Comparison of ENCODE assay signal across 8 mouse cellular contexts in genomic region chr15:8442761-8443160, GRCm38 (mm10). TPM values are rescaled to one million over a fixed set of nuclear protein-coding genes. Genes with fewer than 3 reads are reported as not detected.
A peak's percentile ranks its signal among the peaks of the same experiment; 100 is the strongest.
DNase-seq lines count a peak whose midpoint lies in the region; ATAC-seq and TF ChIP-seq lines count a peak whose summit lies in the region.

No protein-coding gene starts in this region.

- no peaks in the 10 kb centered on the region for H3K9me3 ChIP-seq in kidney, postnatal 0 days (replicated peaks; ENCODE audit: low read length)
- no peaks in the 10 kb centered on the region for H3K9me3 ChIP-seq in heart, embryonic 12.5 days (replicated peaks)
- H3K9me3 ChIP-seq in liver, embryonic 15.5 days (replicated peaks): no peaks in the 10 kb centered on the region
- no peaks in the 10 kb centered on the region for H3K9me3 ChIP-seq in stomach, postnatal 0 days (ENCODE audit: control insufficient read depth, low read length)

- peak overlapping the region; percentile 91 for H3K4me3 ChIP-seq in kidney, postnatal 0 days (replicated peaks; ENCODE audit: low read depth, low read length)
- H3K4me3 ChIP-seq in heart, embryonic 12.5 days: peak overlapping the region; percentile 97
- peak overlapping the region; percentile 96 for H3K4me3 ChIP-seq in liver, embryonic 15.5 days (replicated peaks)
- peak overlapping the region; percentile 97 for H3K4me3 ChIP-seq in stomach, postnatal 0 days (ENCODE audit: low read depth, low read length)

- under 1% methylated on average over 6 of the region's 6 CpGs for WGBS in kidney, postnatal 0 days
- WGBS in heart, embryonic 12.5 days: under 1% methylated on average over 6 of the region's 6 CpGs
- WGBS in liver, embryonic 15.5 days (ENCODE audit: insufficient replicate concordance): 1% methylated on average over 6 of the region's 6 CpGs
- WGBS in stomach, postnatal 0 days: 2% methylated on average over 6 of the region's 6 CpGs

- H3K4me1 ChIP-seq in kidney, postnatal 0 days (replicated peaks; ENCODE audit: insufficient read depth, low read length): no peaks in the 10 kb centered on the region
- H3K4me1 ChIP-seq in heart, embryonic 12.5 days (replicated peaks): peaks cover 11% of the 10 kb centered on the region; the same call in 1 of the 2 replicates
- peaks cover 26% of the 10 kb centered on the region for H3K4me1 ChIP-seq in liver, embryonic 15.5 days (replicated peaks)
- no peaks in the 10 kb centered on the region; the same call in 1 of the 2 replicates for H3K4me1 ChIP-seq in stomach, postnatal 0 days (replicated peaks; ENCODE audit: control insufficient read depth, insufficient read depth)

- TF ChIP-seq EP300 in stomach, postnatal 0 days (optimal IDR thresholded peaks at IDR 0.05): no peak

- no peaks in the 10 kb centered on the region for H3K27me3 ChIP-seq in kidney, postnatal 0 days (ENCODE audit: insufficient read depth, low read length)
- no peaks in the 10 kb centered on the region for H3K27me3 ChIP-seq in heart, embryonic 12.5 days (replicated peaks)
- H3K27me3 ChIP-seq in liver, embryonic 15.5 days: no peaks in the 10 kb centered on the region
- no peaks in the 10 kb centered on the region for H3K27me3 ChIP-seq in stomach, postnatal 0 days (ENCODE audit: control insufficient read depth, insufficient read depth, low read length)

- ATAC-seq in kidney, postnatal 0 days (replicated peaks; ENCODE audit: low FRiP score, low read depth): no peak
- no peak for ATAC-seq in heart, embryonic 12.5 days (ENCODE audit: insufficient number of reproducible peaks, low FRiP score)
- peak; percentile 38 for ATAC-seq in liver, embryonic 15.5 days (ENCODE audit: insufficient read depth)
- ATAC-seq in stomach, postnatal 0 days (ENCODE audit: low FRiP score, low TSS enrichment): no peak

- TF ChIP-seq CTCF in kidney, postnatal 0 days (IDR thresholded peaks at IDR 0.05; ENCODE audit: low read depth): no peak
- TF ChIP-seq CTCF in brain, embryonic 14.5 days (IDR thresholded peaks at IDR 0.05; ENCODE audit: borderline replicate concordance, extremely low read depth, insufficient read depth, insufficient read length): no peak
- no peak for TF ChIP-seq CTCF in stomach, postnatal 0 days (IDR thresholded peaks at IDR 0.05; ENCODE audit: low read depth)

- peak overlapping the region; percentile 100 for H3K27ac ChIP-seq in kidney, postnatal 0 days
- peak overlapping the region; percentile 69 for H3K27ac ChIP-seq in heart, embryonic 12.5 days (ENCODE audit: poor library complexity, severe bottlenecking)
- H3K27ac ChIP-seq in liver, embryonic 15.5 days (replicated peaks): peak overlapping the region; percentile 98
- H3K27ac ChIP-seq in stomach, postnatal 0 days (replicated peaks): peak overlapping the region; percentile 100

- peak overlapping the region; percentile 84 for H3K4me2 ChIP-seq in kidney, postnatal 0 days (ENCODE audit: low read length)
- peak overlapping the region; percentile 80 for H3K4me2 ChIP-seq in heart, embryonic 12.5 days
- H3K4me2 ChIP-seq in liver, embryonic 15.5 days: peak overlapping the region; percentile 94
- H3K4me2 ChIP-seq in stomach, postnatal 0 days (replicated peaks; ENCODE audit: low read depth): peak overlapping the region; percentile 72

- DNase-seq in kidney, postnatal 0 days (ENCODE audit: low spot score): peak; percentile 56
- DNase-seq in kidney, postnatal 25 days: no peak
- peak; percentile 58 for DNase-seq in brain, embryonic 14.5 days (ENCODE audit: low read depth)
- no peak for DNase-seq in stomach, postnatal 0 days (ENCODE audit: low spot score)
- DNase-seq in layer of hippocampus, adult 9-10 months (ENCODE audit: low spot score): no peak
- DNase-seq in layer of hippocampus, adult 8-10 months (ENCODE audit: low spot score in 2 of 2): no peak

- H3K9ac ChIP-seq in kidney, postnatal 0 days (ENCODE audit: low read depth, low read length): peak overlapping the region; percentile 98; the same call in 1 of the 2 replicates
- peak overlapping the region; percentile 82 for H3K9ac ChIP-seq in heart, embryonic 12.5 days
- peak overlapping the region; percentile 98 for H3K9ac ChIP-seq in liver, embryonic 15.5 days
- H3K9ac ChIP-seq in stomach, postnatal 0 days (ENCODE audit: low read length): peak overlapping the region; percentile 98

- no peak for TF ChIP-seq POLR2A in brain, embryonic 14.5 days (IDR thresholded peaks at IDR 0.05; ENCODE audit: borderline replicate concordance, extremely low read depth, insufficient read depth, insufficient read length, poor library complexity, severe bottlenecking)

- H3K36me3 ChIP-seq in kidney, postnatal 0 days (ENCODE audit: insufficient read depth, low read length): no peaks in the 10 kb centered on the region
- no peaks in the 10 kb centered on the region for H3K36me3 ChIP-seq in heart, embryonic 12.5 days
- no peaks in the 10 kb centered on the region for H3K36me3 ChIP-seq in liver, embryonic 15.5 days (replicated peaks)
- H3K36me3 ChIP-seq in stomach, postnatal 0 days (ENCODE audit: control insufficient read depth, insufficient read depth, low read length): no peaks in the 10 kb centered on the region

RNA-seq across cellular contexts. Expression of gene Nipbl, which starts 1.5 kb away (rescaled TPM):
- polyA plus RNA-seq in kidney, postnatal 0 days (2015; fragmentation: Nextera tagmentation; extraction: Ambion mirVana): 13.8 and 15.0 TPM in 2 replicates
- polyA plus RNA-seq in brain, embryonic 14.5 days (2012; rRNA removed): 14.6 and 21.1 TPM in 2 replicates
- 13.3 and 13.6 TPM in 2 replicates for polyA plus RNA-seq in heart, embryonic 12.5 days (2016; fragmentation: Nextera tagmentation; extraction: Ambion mirVana)
- 6.1 and 6.3 TPM in 2 replicates for polyA plus RNA-seq in liver, embryonic 15.5 days (2015; fragmentation: Nextera tagmentation; extraction: Ambion mirVana)
- 8.8 and 9.1 TPM in 2 replicates for polyA plus RNA-seq in stomach, postnatal 0 days (2015; fragmentation: Nextera tagmentation; extraction: Ambion mirVana)
- total RNA-seq in layer of hippocampus, adult 8-10 months (2022): 10 to 100 TPM; 29.5 to 37.3 (median 33.6) TPM

Comparison
In these comparisons a context has a peak if more than half of its experiments do, and no peak if none do; other contexts are left out.
1. DNase-seq: peak in kidney, postnatal 0 days (single experiment) and brain, embryonic 14.5 days (single experiment); none in kidney, postnatal 25 days (0 of 2), stomach, postnatal 0 days (single experiment), layer of hippocampus, adult 9-10 months (single experiment) and layer of hippocampus, adult 8-10 months (0 of 2).
2. Peak in every context shown above with its lines, with median percentiles within 50 percentile points of each other: H3K27ac ChIP-seq, H3K4me2 ChIP-seq, H3K4me3 ChIP-seq and H3K9ac ChIP-seq.